Mouse (Mus musculus): ENCODE measurements around the gene Rptor. TPM values are rescaled to one million over a fixed set of nuclear protein-coding genes. Genes with fewer than 3 reads are reported as not detected.

Rptor gene
- polyA plus RNA-seq, 2 experiments, result 3.7 to 5.8 TPM

DNA sequence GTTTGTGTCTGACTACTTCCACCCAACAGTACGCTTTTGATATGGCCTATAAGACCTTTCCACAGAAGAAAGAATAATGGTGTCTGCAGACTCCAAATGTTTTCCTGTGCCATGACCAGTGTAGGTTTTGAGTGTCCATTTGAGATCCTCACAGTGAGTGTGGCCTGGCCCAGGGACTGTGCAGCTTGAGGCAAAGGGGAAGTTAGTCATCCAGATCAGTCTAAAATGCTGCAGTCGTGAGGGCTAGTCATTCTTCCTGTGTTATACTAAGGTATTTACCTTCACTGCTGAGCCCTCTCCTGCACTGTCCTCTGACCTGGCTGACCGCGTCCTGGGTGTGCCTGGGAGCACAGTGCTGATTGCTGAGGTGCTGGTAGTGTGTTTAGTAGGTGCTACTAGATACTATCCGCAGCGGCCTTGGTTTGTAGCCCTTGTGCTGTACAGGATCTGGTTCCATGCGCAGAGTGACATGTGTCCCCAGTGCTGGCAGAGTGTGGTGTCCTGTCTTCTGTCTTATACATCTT lies 211.4 kb downstream of the Rptor start:
- no peak overlapping the region for H3K27ac ChIP-seq
- H3K4me2 ChIP-seq (ENCODE audit: low read depth), result no peak overlapping the region
- H3K4me3 ChIP-seq (ENCODE audit: insufficient read depth in 1 of 2, low read depth in 2 of 2, low read length in 2 of 2), result no peak overlapping the region
- 70% methylated on average over 7 of the region's 7 CpGs for WGBS (ENCODE audit: insufficient replicate concordance)
- H3K4me1 ChIP-seq (replicated peaks; ENCODE audit: control insufficient read depth in 2 of 2, insufficient read depth in 2 of 2, low read length in 1 of 2), result peaks cover 3 to 13% of the 10 kb centered on the region in 2 experiments
- ATAC-seq (ENCODE audit: insufficient read depth) (no peak), DNase-seq (ENCODE audit: low read depth in 3 of 3, low spot score in 3 of 3) (no peak)
- TF ChIP-seq EP300 (IDR thresholded peaks at IDR 0.05; ENCODE audit: low read depth), result no peak
- TF ChIP-seq CTCF (IDR thresholded peaks at IDR 0.05; ENCODE audit: low read depth), result no peak
- no peaks in the 10 kb centered on the region; the same call in 1 of the 2 replicates for H3K36me3 ChIP-seq (replicated peaks; ENCODE audit: control insufficient read depth, insufficient read depth, low read depth)
- no peak overlapping the region for H3K9ac ChIP-seq (replicated peaks)
- H3K9me3 ChIP-seq (ENCODE audit: control insufficient read depth, low read length), result no peaks in the 10 kb centered on the region
- H3K27me3 ChIP-seq (ENCODE audit: control insufficient read depth, insufficient read depth, low read length), result no peaks in the 10 kb centered on the region

- no peak overlapping the region for H3K4me3 ChIP-seq (ENCODE audit: insufficient read depth in 1 of 2, low read depth in 2 of 2, low read length in 2 of 2)
- no peak for ATAC-seq (ENCODE audit: insufficient read depth)
- peaks cover 3 to 13% of the 10 kb centered on the region in 2 experiments for H3K4me1 ChIP-seq (replicated peaks; ENCODE audit: control insufficient read depth in 2 of 2, insufficient read depth in 2 of 2, low read length in 1 of 2)
- no peaks in the 10 kb centered on the region for H3K9me3 ChIP-seq (ENCODE audit: control insufficient read depth, low read length)
- 62% methylated on average over 14 of the region's 14 CpGs for WGBS (ENCODE audit: insufficient replicate concordance)
- no peaks in the 10 kb centered on the region; the same call in 1 of the 2 replicates for H3K36me3 ChIP-seq (replicated peaks; ENCODE audit: control insufficient read depth, insufficient read depth, low read depth)
- TF ChIP-seq CTCF (IDR thresholded peaks at IDR 0.05; ENCODE audit: low read depth) (no peak), EP300 (IDR thresholded peaks at IDR 0.05; ENCODE audit: low read depth) (no peak)
- H3K27me3 ChIP-seq (ENCODE audit: control insufficient read depth, insufficient read depth, low read length), result no peaks in the 10 kb centered on the region
- no peak overlapping the region for H3K27ac ChIP-seq
- no peak overlapping the region for H3K9ac ChIP-seq (replicated peaks)
- no peak overlapping the region for H3K4me2 ChIP-seq (ENCODE audit: low read depth)
- DNase-seq (ENCODE audit: low read depth in 3 of 3, low spot score in 3 of 3), result no peak
Observed at GRCm38 (mm10) chr11:119816798-119817361, 214.2 kb downstream of the Rptor start.

DNA sequence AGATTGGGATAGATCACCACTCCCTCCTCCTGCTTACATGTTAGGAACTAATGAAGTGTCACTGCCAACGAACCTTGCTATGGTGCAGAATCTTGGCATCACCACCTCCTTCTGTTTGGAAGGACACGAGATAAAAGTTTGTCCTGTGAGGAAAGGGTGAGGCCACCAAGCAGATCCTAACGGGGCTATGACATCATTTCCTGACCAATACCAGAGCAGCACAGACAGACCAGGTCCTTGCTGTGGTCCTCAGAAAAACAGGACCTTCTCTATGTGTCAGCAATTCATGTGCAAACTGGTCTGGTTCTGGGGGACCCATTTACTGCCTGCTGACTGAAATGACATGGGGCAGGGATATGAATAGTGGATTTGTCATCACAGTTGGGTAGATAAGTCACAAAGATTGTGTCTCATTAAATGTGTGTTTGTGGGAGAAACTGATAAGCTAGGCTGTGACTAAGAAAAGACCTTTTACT lies 214.7 kb downstream of the Rptor start:
- Histone ChIP-seq H3K27ac (no peak overlapping the region), H3K4me1 (replicated peaks; ENCODE audit: control insufficient read depth in 2 of 2, insufficient read depth in 2 of 2, low read length in 1 of 2) (peaks cover 3 to 13% of the 10 kb centered on the region in 2 experiments), H3K4me2 (ENCODE audit: low read depth) (no peak overlapping the region), H3K4me3 (ENCODE audit: insufficient read depth in 1 of 2, low read depth in 2 of 2, low read length in 2 of 2) (no peak overlapping the region), H3K36me3 (replicated peaks; ENCODE audit: control insufficient read depth, insufficient read depth, low read depth) (no peaks in the 10 kb centered on the region; the same call in 1 of the 2 replicates), H3K9me3 (ENCODE audit: control insufficient read depth, low read length) (no peaks in the 10 kb centered on the region), H3K27me3 (ENCODE audit: control insufficient read depth, insufficient read depth, low read length) (no peaks in the 10 kb centered on the region), H3K9ac (replicated peaks) (no peak overlapping the region)
- WGBS (ENCODE audit: insufficient replicate concordance), result 17% methylated on average over 3 of the region's 3 CpGs
- ATAC-seq (ENCODE audit: insufficient read depth) (peak; percentile 31; the same call in 1 of the 2 replicates), DNase-seq (ENCODE audit: low read depth in 3 of 3, low spot score in 3 of 3) (no peak)
- TF ChIP-seq CTCF (IDR thresholded peaks at IDR 0.05; ENCODE audit: low read depth) (no peak), EP300 (IDR thresholded peaks at IDR 0.05; ENCODE audit: low read depth) (no peak)

- WGBS (ENCODE audit: insufficient replicate concordance), result 47% methylated on average over 3 of the region's 3 CpGs
Observed at GRCm38 (mm10) chr11:119817898-119818297, 215.2 kb downstream of the Rptor start.

GRCm38 (mm10) chr11:119821514-119821913 lies 218.8 kb downstream of the Rptor start:
- no peaks in the 10 kb centered on the region; the same call in 1 of the 2 replicates for H3K36me3 ChIP-seq (replicated peaks; ENCODE audit: control insufficient read depth, insufficient read depth, low read depth)
- H3K4me2 ChIP-seq (ENCODE audit: low read depth), result no peak overlapping the region
- H3K27ac ChIP-seq, result no peak overlapping the region
- H3K9ac ChIP-seq (replicated peaks), result no peak overlapping the region
- H3K9me3 ChIP-seq (ENCODE audit: control insufficient read depth, low read length), result no peaks in the 10 kb centered on the region
- no peaks in the 10 kb centered on the region for H3K27me3 ChIP-seq (ENCODE audit: control insufficient read depth, insufficient read depth, low read length)
- TF ChIP-seq CTCF (IDR thresholded peaks at IDR 0.05; ENCODE audit: low read depth) (no peak), EP300 (IDR thresholded peaks at IDR 0.05; ENCODE audit: low read depth) (no peak)
- ATAC-seq (ENCODE audit: insufficient read depth) (no peak), DNase-seq (ENCODE audit: low read depth in 3 of 3, low spot score in 3 of 3) (no peak)
- peaks cover 3 to 13% of the 10 kb centered on the region in 2 experiments for H3K4me1 ChIP-seq (replicated peaks; ENCODE audit: control insufficient read depth in 2 of 2, insufficient read depth in 2 of 2, low read length in 1 of 2)
- H3K4me3 ChIP-seq (ENCODE audit: insufficient read depth in 1 of 2, low read depth in 2 of 2, low read length in 2 of 2), result no peak overlapping the region
- 79% methylated on average over 9 of the region's 9 CpGs for WGBS (ENCODE audit: insufficient replicate concordance)

More at GRCm38 (mm10) chr11:119817898-119818297, 215.2 kb downstream of the Rptor start:
- Histone ChIP-seq H3K9me3 (ENCODE audit: control insufficient read depth, low read length) (no peaks in the 10 kb centered on the region), H3K4me2 (ENCODE audit: low read depth) (no peak overlapping the region), H3K27ac (no peak overlapping the region), H3K36me3 (replicated peaks; ENCODE audit: control insufficient read depth, insufficient read depth, low read depth) (no peaks in the 10 kb centered on the region; the same call in 1 of the 2 replicates), H3K4me3 (ENCODE audit: insufficient read depth in 1 of 2, low read depth in 2 of 2, low read length in 2 of 2) (no peak overlapping the region), H3K27me3 (ENCODE audit: control insufficient read depth, insufficient read depth, low read length) (no peaks in the 10 kb centered on the region), H3K4me1 (replicated peaks; ENCODE audit: control insufficient read depth in 2 of 2, insufficient read depth in 2 of 2, low read length in 1 of 2) (peaks cover 3 to 13% of the 10 kb centered on the region in 2 experiments), H3K9ac (replicated peaks) (no peak overlapping the region)
- ATAC-seq (ENCODE audit: insufficient read depth) (0 out of 2 replicates have a peak, but pooled peaks have one; percentile 13), DNase-seq (ENCODE audit: low read depth in 3 of 3, low spot score in 3 of 3) (no peak)
- no peak for TF ChIP-seq EP300 (IDR thresholded peaks at IDR 0.05; ENCODE audit: low read depth)
- TF ChIP-seq CTCF (IDR thresholded peaks at IDR 0.05; ENCODE audit: low read depth), result no peak
